Mouse (Mus musculus) left cerebral cortex, adult 2 months (tissue): ENCODE results near the gene Cryba2. TPM values are rescaled to one million over a fixed set of nuclear protein-coding genes. Genes with fewer than 3 reads are reported as not detected.

Experiments
- DNase-seq, 2 experiments: peaks; one replicate each; pipeline ENCODE4 v3.0.0; 2021 to 2022; ENCODE audit warnings: low spot score in 2 of 2, mixed read lengths in 1 of 2; ENCODE audit errors: extremely low spot score in 1 of 2
- H3K27ac ChIP-seq: fragments of 200-600 bp; 2 replicates; pipeline ENCODE4 v1.8.1; 2022
- H3K4me3 ChIP-seq: fragments of 200-600 bp; 2 replicates; pipeline ENCODE4 v1.8.1; 2022
- CTCF ChIP-seq: fragments of 200-600 bp; IDR thresholded peaks from 2 replicates; pipeline ENCODE4 v1.8.1; 2022; ENCODE audit warnings: antibody characterized with exemption, mild to moderate bottlenecking, moderate library complexity
- intact Hi-C: fragments of 180-260 bp; cut with DNase I; formaldehyde crosslinking; loops from one replicate; pipeline ENCODE4 v1.15.1; 2025
- total RNA-seq, 2 experiments: library from RNA; stranded (reverse); gene quantifications; 2 replicates each; pipeline ENCODE4 v1.2.3; 2021

The Cryba2 gene
- total RNA-seq, 2 experiments from 2014 or later = not detected

DNA sequence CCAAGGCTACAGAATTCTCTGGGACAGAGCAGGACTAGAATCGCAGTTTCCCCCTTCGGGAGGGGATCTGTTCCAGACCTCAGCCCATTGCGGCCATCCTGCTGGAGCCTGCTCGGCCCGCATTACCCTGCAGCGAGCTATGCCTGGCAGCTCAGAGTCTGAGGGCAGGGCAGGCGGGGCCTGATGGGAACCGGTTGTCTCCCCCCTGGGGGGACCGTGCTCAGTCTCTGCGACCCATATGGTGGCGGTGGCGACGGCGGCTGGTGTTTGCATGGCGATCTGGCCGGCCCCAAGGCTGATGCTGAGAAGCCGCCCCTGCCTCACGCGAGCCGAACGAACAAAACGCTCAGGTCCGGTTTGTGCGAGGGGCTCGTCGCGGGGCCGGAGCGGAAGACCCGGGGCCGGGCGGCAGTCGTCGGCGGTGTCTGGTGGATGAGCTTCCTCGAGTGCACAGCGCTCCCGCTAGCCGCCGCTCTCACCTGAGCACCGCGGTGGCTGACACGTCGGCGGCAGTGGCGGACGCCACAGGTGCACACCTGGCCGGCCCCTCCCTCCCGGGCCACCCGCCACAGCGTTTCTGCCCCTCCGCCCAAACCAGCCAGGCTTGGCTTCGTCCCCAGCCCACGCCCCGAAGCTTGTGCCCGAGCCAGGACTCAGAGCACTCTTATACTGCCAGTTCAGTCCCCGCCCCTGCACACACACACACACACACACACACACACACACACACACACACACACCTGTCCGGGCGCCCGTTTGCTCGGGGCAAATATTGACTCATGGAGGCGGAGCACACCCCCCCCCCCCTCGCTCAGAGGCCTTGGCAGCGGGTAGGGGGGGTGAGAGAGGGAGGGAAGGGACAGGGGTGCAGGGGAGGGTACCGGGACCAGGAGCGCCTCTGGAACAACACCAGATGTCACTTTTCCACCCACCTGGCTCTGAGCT lies 7.7 kb upstream of the Cryba2 start:
- H3K4me3 ChIP-seq = 0 out of 2 replicates have a peak overlapping the region, but pooled peaks have one; percentile 13
- no peak for TF ChIP-seq CTCF
- no peak overlapping the region for H3K27ac ChIP-seq
- DNase-seq = no peak
- intact Hi-C loops = no loop called here

DNA sequence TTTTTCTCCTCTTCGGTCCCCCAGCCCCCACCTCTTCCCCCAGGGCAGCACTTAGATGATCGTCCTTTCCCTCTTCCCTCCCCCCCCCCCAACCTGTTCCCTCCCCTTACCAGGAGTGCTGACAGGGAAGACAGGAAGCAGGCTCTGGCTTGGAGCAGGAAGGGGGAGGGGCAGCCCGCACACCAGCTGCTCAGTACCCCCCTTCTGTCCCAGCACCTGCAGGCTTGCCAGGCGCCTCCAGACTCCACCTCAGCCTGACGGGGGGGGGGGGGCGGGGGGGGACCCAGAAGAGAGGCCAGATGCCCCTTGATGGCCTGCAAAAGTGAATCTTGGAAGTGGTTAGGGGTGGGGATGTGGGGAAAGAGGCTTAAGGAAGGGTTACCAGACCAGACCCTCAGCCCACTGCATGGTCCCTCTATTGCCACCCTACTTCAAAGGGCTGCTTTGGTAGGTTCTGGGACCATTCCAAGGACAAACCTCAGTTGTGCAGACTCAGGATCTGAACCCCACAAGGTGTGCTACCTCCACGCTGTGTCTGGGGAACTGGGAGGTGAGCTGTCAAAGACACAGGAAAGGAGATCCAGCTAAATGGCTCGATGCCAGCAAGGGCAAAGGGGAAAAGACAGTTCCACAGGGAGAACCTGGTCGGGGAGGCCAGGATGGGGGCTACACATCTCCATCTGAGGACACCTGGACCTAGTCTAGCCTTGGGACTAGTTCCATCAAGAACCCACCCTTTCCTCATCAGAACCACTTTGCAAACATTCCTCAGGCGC lies 5.9 kb upstream of the Cryba2 start:
- Histone ChIP-seq H3K4me3 (no peak overlapping the region), H3K27ac (no peak overlapping the region)
- intact Hi-C loops = no loop called here
- DNase-seq = no peak
- TF ChIP-seq CTCF = no peak

DNA sequence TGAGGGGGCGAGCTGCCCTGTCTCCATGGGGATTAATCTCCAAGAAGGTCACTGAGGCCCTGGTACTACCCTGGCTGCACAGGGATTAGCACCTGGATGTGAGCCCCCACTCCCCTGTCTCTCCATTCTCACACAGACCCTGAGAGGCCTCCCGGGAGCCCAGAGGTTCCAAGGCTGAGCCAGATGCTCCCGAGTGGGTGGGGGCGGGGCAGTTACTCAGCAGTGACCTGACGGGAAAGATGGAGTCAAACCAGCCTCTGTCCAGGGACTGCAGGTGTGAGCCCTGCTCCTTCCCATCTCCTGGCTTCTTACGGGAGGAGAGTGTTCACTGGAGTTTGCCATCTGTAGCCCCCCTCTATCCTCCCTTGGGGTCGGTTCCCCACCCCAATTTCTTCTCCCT lies 5.0 kb upstream of the Cryba2 start:
- TF ChIP-seq CTCF = no peak
- Histone ChIP-seq H3K27ac (no peak overlapping the region), H3K4me3 (no peak overlapping the region)
- intact Hi-C loops = no loop called here
- no peak for DNase-seq

DNA sequence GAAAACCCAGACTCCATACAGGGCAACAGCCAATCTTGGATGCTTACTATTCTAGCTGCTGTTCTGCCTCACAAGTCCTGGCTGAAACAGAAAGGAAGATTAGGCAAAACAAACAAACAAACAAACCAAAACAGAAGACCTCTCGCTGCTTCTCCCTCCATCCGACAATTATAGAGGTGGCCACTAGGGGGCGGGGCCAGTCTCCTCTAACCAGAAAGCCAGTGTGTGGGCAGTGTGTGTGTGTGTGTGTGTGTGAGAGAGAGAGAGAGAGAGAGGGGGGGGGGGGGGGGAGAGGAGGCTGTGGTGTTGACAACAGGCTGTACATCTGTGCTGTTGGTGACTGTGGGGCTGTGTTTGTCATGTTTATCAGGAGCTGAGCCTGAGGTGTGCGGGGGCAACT lies 2.0 kb upstream of the Cryba2 start:
- Histone ChIP-seq H3K27ac (no peak overlapping the region), H3K4me3 (no peak overlapping the region)
- intact Hi-C loops = no loop called here
- peak; percentile 59 for TF ChIP-seq CTCF
- DNase-seq = peak; percentile 62 to 71

DNA sequence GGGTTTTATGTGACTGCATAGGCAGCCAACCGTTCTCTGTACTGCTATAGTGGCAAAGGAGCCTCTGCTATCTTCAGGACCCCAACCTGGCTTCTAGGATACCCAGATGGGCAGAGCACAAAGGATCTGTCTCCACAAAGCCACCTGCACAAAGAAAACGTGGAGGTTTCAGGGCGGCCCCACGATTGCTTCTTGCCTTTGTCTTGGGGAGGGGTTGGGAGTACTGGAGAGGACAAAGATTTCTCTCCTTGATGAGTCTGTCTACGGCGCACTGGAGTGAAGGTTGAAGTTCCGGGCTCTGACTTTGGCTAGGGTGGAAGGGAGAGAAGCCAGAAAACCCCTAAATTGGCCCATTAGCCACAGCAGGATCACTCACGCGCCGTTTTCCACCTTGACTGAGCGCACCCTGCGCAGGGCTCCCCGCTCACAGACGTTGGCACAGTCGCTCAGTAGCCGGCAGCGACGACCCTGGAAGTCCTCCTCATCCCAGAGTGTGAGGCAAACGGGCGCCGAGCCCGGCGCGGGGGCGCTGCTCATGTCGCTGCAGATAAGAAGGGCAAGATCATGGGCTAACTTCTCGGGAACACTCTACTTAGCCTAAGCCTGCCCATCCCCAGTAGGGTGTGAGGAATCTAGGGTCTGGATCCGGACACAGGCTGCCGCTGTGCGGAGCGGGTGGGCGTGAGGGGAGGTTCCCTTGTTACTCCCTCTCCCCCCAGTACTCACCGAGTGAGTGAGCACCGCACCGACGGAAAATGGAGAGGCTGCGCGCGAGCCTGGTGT lies 401 bp downstream of the Cryba2 start:
- Histone ChIP-seq H3K4me3 (peak overlapping the region; percentile 16; the same call in 1 of the 2 replicates), H3K27ac (no peak overlapping the region)
- TF ChIP-seq CTCF = no peak
- intact Hi-C loops = no loop called here
- peak in 1 of 2 experiments; percentile 33 for DNase-seq

DNA sequence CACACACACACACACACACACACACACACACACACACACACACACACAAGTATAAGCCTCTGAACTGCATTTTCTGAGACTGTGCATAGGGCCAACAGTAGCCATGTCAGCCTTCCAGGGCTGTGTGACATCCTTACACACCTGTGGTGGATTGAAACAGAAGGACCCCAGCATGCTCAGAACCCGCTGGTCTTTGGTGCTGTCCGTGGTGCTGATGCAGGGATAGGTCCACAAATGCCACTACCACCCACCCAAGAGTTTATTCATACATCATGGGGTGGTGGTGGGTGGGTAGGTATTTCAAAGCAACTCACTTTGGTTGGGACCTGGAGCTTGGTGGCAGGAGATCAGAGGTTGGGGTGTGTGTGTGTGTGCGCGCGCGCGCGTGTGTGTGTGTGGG lies 1.4 kb downstream of the Cryba2 start:
- Histone ChIP-seq H3K4me3 (no peak overlapping the region), H3K27ac (no peak overlapping the region)
- no peak for DNase-seq
- no peak for TF ChIP-seq CTCF
- intact Hi-C loops = no loop called here

DNA sequence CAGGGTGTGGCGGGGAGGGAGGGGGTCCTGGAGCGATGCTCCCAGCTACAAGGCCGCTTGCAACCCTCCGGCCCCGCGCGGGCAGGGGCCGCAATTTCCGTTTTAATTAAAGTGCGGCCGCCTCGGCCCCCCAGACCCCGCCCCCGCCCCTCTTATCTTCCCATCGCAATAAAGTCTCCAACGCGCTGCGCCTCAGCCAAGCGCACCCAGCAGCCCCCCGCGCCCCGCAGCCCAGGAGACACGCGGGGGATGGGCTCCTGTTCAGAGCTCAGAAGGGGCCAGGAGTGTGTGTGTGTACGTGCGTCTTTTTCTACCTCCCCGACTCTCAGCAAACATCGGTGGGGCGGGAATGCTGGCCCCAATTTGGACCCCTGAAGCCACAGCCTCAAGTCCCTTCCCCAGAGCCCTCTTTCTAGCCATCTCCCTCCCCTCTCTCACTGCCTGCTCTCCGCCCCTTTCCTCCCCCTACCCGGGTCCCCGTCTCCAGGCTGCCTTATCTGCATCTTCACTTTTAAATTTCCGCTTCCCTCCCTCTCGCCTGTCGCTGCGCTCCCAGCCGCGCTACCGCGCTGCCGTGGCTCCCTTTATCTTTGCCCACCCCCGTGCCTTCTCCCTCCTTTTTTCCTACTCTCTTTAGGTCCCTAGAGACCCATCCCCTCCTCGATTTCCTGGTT lies 7.4 kb downstream of the Cryba2 start, which contains the start of gene Fev:
Fev (minus strand) TSS at position 51 of the 674 bp plus-strand sequence.
- no peak within 1 kb of the TSS for H3K27ac ChIP-seq
- DNase-seq = no peak
- intact Hi-C loops = no loop called here
- no peak for TF ChIP-seq CTCF
- no peak within 1 kb of the TSS for H3K4me3 ChIP-seq

DNA sequence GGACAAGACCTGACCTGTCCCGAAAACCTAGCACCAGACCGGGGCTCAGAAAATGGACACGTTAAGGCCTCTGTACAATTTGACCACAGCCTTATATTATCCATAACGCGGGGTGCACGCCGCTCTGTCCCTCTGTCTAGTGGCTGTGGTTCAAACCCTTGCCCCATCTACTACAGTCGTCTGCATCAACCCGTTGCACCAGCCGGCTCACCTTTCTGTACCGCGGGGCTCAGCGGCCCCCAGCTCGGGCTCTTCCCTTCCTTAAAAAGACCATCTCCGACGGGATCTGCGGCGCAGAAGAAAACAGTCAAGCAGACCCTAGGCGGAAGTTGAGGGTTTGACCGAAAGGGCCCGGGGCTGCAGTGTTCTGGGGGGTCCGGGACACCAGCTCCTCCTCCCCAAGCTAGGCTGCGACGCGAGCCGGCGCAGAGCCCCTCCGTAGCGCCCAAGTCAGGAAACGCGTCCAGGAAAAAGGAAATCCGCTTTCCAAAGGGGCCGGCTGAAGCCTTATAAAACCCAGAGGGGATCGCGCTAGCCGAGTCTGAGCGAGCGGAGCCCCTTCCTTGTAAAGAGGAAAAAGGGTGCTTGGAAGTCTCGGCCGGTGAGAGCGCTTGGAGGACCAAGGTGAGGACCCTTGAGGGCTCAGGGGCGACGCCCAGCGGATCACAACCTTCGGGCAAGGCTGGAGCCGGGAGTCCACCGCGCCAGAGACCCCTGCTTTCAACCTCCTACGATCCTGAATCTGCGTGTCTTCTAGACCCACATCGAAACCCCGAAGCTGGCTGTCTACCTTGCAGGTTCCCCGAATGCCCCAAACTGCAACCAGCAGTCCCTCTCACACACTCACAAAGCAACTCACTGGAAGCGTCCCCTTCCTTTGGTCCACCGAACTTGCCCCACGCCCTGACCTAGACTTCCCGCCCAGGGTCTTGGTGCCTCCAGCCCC lies 8.5 kb downstream of the Cryba2 start:
- no peak for TF ChIP-seq CTCF
- no peak overlapping the region for H3K27ac ChIP-seq
- no peak for DNase-seq
- H3K4me3 ChIP-seq = no peak overlapping the region
- intact Hi-C loops = no loop called here

DNA sequence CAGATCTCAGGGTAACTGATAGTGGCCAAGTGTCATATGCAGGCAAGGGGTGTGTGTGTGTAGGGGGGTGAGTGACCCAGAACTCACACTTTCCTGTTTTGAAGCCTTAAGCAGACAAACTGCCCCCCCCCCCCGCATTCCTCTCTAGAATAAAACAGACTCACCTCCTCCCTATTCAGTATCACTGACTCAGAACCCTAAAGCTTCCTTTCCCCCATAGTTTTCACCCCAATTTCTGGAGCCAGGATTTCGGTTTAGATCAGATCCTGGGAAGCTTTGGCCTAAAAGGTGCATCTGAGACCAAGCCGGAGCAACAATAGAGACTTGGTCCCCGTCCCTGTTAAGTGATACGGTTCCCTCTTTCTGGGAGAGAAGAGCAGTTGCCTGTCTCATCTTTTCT lies 9.5 kb downstream of the Cryba2 start:
- no peak overlapping the region for H3K27ac ChIP-seq
- TF ChIP-seq CTCF = no peak
- DNase-seq = no peak
- H3K4me3 ChIP-seq = no peak overlapping the region
- intact Hi-C loops = no loop called here

DNA sequence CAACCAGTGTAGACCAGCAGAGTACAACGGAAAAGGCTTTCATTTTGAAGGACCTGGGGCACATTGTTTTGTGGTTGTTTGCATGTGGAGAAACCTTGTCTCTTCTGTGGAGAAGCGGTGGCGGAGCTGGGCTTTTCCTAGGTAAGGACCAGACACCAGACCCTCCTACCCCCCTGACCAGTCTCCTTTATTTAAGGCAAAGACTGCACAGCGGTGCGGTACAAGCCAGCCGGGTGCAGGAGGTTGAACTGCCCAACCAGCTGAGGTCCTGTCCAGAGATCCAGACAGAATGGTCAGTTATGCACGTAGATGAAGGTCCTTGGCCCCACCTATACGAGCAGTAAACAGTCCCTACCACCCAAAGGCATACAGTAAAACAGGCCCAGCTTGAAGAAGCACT lies 10.1 kb downstream of the Cryba2 start:
- intact Hi-C loops = no loop called here
- Histone ChIP-seq H3K4me3 (no peak overlapping the region), H3K27ac (no peak overlapping the region)
- no peak for TF ChIP-seq CTCF
- no peak for DNase-seq
